Comparison of ENCODE assay signal across 8 mouse cellular contexts in genomic region chr4:107018521-107018920, GRCm38 (mm10). TPM values are rescaled to one million over a fixed set of nuclear protein-coding genes. Genes with fewer than 3 reads are reported as not detected.
DNase-seq lines count a peak whose midpoint lies in the region; ATAC-seq and TF ChIP-seq lines count a peak whose summit lies in the region.

No protein-coding gene starts in this region.

- no peak for DNase-seq in forebrain, embryonic 11.5 days (ENCODE audit: low spot score)
- DNase-seq in lung, postnatal 36 days = peak; percentile 29
- no peak for DNase-seq in lung, postnatal 14 days
- no peak for DNase-seq in limb, embryonic 14.5 days (ENCODE audit: low spot score)
- no peak for DNase-seq in frontal cortex, postnatal 10 days (ENCODE audit: low spot score in 2 of 2)
- DNase-seq in kidney, adult 8-10 months = no peak

- H3K9ac ChIP-seq in forebrain, embryonic 13.5 days = peak overlapping the region; percentile 47; the same call in 1 of the 2 replicates
- H3K9ac ChIP-seq in forebrain, embryonic 11.5 days (ENCODE audit: low read length) = no peak overlapping the region
- H3K9ac ChIP-seq in limb, embryonic 14.5 days (ENCODE audit: low read depth, low read length, severe bottlenecking) = peak overlapping the region; percentile 3; the same call in 1 of the 2 replicates

- no peaks in the 10 kb centered on the region for H3K9me3 ChIP-seq in forebrain, embryonic 13.5 days (replicated peaks)
- no peaks in the 10 kb centered on the region for H3K9me3 ChIP-seq in forebrain, embryonic 11.5 days (ENCODE audit: control insufficient read depth, low read length)
- H3K9me3 ChIP-seq in limb, embryonic 14.5 days (ENCODE audit: control insufficient read depth, low read length) = no peaks in the 10 kb centered on the region

- ATAC-seq in forebrain, embryonic 13.5 days = no peak
- ATAC-seq in forebrain, embryonic 11.5 days (replicated peaks; ENCODE audit: low FRiP score) = no peak
- ATAC-seq in limb, embryonic 14.5 days (ENCODE audit: low FRiP score, low read depth) = no peak
- no peak for ATAC-seq in inflammation-experienced regulatory T-cells, adult 6 months

- no peak for TF ChIP-seq POLR2A in limb, embryonic 14.5 days (IDR thresholded peaks at IDR 0.05; ENCODE audit: borderline replicate concordance, extremely low read depth, insufficient read depth, insufficient read length)

- H3K27me3 ChIP-seq in forebrain, embryonic 13.5 days = peaks cover 15% of the 10 kb centered on the region; the same call in 1 of the 2 replicates
- H3K27me3 ChIP-seq in forebrain, embryonic 11.5 days (ENCODE audit: control insufficient read depth, insufficient read depth, low read length) = no peaks in the 10 kb centered on the region
- H3K27me3 ChIP-seq in limb, embryonic 14.5 days (ENCODE audit: control insufficient read depth, insufficient read depth, low read length) = no peaks in the 10 kb centered on the region

- H3K4me3 ChIP-seq in forebrain, embryonic 13.5 days = no peak overlapping the region
- H3K4me3 ChIP-seq in forebrain, embryonic 11.5 days (ENCODE audit: low read depth, low read length) = no peak overlapping the region
- no peak overlapping the region for H3K4me3 ChIP-seq in limb, embryonic 14.5 days (replicated peaks; ENCODE audit: low read length)

- H3K4me2 ChIP-seq in forebrain, embryonic 13.5 days = no peak overlapping the region
- H3K4me2 ChIP-seq in forebrain, embryonic 11.5 days (ENCODE audit: low read depth, low read length, severe bottlenecking) = no peak overlapping the region
- H3K4me2 ChIP-seq in limb, embryonic 14.5 days (replicated peaks; ENCODE audit: low read depth, low read length, severe bottlenecking) = no peak overlapping the region

- peaks cover 5% of the 10 kb centered on the region; the same call in 1 of the 2 replicates for H3K36me3 ChIP-seq in forebrain, embryonic 13.5 days (ENCODE audit: poor library complexity, severe bottlenecking)
- no peaks in the 10 kb centered on the region; the same call in 1 of the 2 replicates for H3K36me3 ChIP-seq in forebrain, embryonic 11.5 days (ENCODE audit: control insufficient read depth, insufficient read depth, low read length)
- peaks cover 8% of the 10 kb centered on the region; the same call in 1 of the 2 replicates for H3K36me3 ChIP-seq in limb, embryonic 14.5 days (ENCODE audit: control insufficient read depth, insufficient read depth, low read length)

- H3K27ac ChIP-seq in forebrain, embryonic 13.5 days = peak overlapping the region; percentile 45; the same call in 1 of the 2 replicates
- H3K27ac ChIP-seq in forebrain, embryonic 11.5 days (ENCODE audit: low read depth, low read length) = no peak overlapping the region
- 0 out of 2 replicates have a peak overlapping the region, but pooled peaks have one; percentile 29 for H3K27ac ChIP-seq in limb, embryonic 14.5 days (replicated peaks; ENCODE audit: low read depth, low read length)

- peaks cover 96% of the 10 kb centered on the region for H3K4me1 ChIP-seq in forebrain, embryonic 13.5 days
- H3K4me1 ChIP-seq in forebrain, embryonic 11.5 days (replicated peaks; ENCODE audit: control insufficient read depth, insufficient read depth, low read length) = peaks cover 33% of the 10 kb centered on the region
- H3K4me1 ChIP-seq in limb, embryonic 14.5 days (ENCODE audit: control insufficient read depth, insufficient read depth, low read length) = peaks cover 63% of the 10 kb centered on the region

- 76% methylated on average over 3 of the region's 3 CpGs for WGBS in forebrain, embryonic 13.5 days
- 82% methylated on average over 3 of the region's 3 CpGs for WGBS in forebrain, embryonic 11.5 days
- WGBS in limb, embryonic 14.5 days = 49% methylated on average over 3 of the region's 3 CpGs

RNA-seq across cellular contexts. Expression of gene Mrpl37, which starts 48.1 kb away (rescaled TPM):
- polyA plus RNA-seq in forebrain, embryonic 13.5 days (2015; fragmentation: Nextera tagmentation; extraction: Ambion mirVana) = 81.4 and 81.9 TPM in 2 replicates
- 108 and 121 TPM in 2 replicates for polyA plus RNA-seq in forebrain, embryonic 11.5 days (2014; fragmentation: Nextera tagmentation; extraction: Ambion mirVana)
- polyA plus RNA-seq in limb, embryonic 14.5 days (2012; rRNA removed) = 105 and 114 TPM in 2 replicates
- polyA plus RNA-seq in limb, embryonic 14.5 days (2014; fragmentation: Nextera tagmentation; extraction: Ambion mirVana) = 102 and 104 TPM in 2 replicates
- 10 to 100 TPM; 38.2 to 53.0 (median 44.6) TPM for polyA plus RNA-seq in inflammation-experienced regulatory T-cells, adult 6 months (2017; shearing (Covaris generic))

RNA-seq across cellular contexts. Expression of gene Cyb5rl, which starts 48.3 kb away (rescaled TPM):
- 4.8 and 5.6 TPM in 2 replicates for polyA plus RNA-seq in forebrain, embryonic 13.5 days (2015; fragmentation: Nextera tagmentation; extraction: Ambion mirVana)
- polyA plus RNA-seq in forebrain, embryonic 11.5 days (2014; fragmentation: Nextera tagmentation; extraction: Ambion mirVana) = 5.2 and 6.9 TPM in 2 replicates
- 8.5 and 10.0 TPM in 2 replicates for polyA plus RNA-seq in limb, embryonic 14.5 days (2012; rRNA removed)
- polyA plus RNA-seq in limb, embryonic 14.5 days (2014; fragmentation: Nextera tagmentation; extraction: Ambion mirVana) = 5.4 and 7.3 TPM in 2 replicates
- 10 to 100 TPM in 1 of 3 experiments, 1 to 10 TPM in 2; 5.4 to 10.4 (median 7.5) TPM for polyA plus RNA-seq in inflammation-experienced regulatory T-cells, adult 6 months (2017; shearing (Covaris generic))
